Mouse (Mus musculus): ENCODE measurements around the gene Mprip.
A peak's percentile ranks its signal among the peaks of the same experiment; 100 is the strongest.

The Mprip gene

DNA sequence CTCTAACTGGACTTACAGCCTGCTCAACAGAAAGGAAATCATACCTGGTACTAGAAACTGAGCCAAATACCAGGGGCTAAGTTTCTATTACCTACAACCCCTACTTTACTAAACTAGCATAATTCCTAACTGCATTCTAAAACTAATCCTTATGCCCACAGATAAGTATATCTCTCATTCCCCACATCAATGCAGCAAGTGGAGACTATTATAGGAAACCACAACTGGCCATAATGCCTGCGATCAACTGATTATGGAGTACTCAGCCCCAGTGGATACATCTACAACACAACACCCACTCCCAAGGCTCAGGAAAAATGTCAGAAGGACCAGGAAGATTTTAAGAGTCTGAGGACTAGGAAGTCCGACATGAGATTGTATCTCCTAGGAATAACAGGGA, 7.6 kb upstream of the Mprip start:
- no peak for DNase-seq (ENCODE audit: low read depth, low spot score)

DNA sequence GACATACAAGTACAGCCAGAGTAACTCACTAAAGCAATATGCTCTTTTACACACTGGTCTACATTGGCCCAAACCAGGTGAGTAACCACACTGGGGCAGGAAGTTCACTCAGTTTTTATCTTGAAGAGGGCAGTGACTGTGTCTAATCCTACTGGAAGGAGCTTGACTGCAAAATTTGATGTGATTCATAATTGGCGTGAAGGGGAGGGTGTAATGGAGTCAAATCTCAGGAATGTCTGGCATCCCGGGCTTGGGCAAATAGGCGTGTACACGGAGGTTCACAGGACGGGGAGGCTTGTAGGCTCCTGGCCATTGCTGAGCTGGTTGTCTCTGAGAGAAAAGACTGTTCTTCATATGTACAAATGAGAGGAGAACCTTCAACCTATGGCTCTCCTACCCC, 5.8 kb upstream of the Mprip start:
- peak; percentile 35 for DNase-seq (ENCODE audit: low read depth, low spot score)

DNA sequence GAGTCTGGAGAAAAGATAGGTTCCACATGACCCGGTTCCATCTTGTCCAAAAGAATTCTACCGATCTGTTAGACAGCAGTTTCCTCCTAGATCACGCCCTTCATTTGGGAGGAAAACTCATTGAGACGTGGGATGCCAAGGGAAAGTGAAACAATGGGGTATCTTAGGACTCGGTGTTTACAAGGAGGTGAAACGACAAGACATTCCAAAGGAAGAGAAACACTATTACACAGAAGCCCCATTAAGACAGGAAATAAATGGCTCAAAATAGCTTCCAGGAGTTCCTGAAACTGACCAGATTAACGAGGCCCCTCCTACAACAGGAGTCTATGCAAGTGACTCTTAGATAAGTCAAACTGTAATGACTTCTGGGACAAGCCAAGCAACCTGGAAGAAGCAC, 5.1 kb upstream of the Mprip start:
- DNase-seq (ENCODE audit: low read depth, low spot score) = peak; percentile 34

DNA sequence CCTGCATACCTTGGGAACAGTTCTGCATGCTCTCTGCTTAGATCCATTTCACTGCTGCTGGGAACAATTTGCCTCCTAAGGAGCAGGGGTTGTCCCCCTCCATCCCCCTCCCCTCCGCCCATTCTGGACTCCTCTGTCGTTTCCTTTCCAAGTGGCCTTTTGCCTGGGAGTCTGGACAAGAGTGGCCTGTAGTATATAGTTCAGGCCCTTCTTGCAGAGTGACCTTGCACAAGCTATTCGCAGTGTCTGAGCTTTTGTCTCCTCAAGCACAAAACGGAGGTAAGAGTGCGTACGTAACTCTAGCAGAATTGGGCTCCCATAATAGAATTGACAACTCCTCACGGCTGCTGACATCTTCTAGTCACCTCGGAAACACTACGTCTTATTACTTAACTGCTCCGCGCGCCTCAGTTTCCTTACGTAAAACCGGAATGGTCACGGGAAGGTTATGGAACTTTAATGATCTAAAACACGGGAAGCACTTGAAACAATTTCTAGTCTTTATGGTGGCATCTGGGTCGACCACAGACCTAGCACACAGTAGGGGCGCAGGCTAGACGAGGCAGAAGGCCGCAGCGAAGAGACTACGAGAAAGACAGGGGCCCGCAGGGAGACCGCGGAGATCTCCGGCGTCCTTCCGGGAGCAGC, 620 bp downstream of the Mprip start:
- DNase-seq (ENCODE audit: low read depth, low spot score) = peak; percentile 12

- DNase-seq (ENCODE audit: low read depth, low spot score) = peak; percentile 98
Measured at GRCm38 (mm10) chr11:59662249-59662788, 1.2 kb downstream of the Mprip start.

DNA sequence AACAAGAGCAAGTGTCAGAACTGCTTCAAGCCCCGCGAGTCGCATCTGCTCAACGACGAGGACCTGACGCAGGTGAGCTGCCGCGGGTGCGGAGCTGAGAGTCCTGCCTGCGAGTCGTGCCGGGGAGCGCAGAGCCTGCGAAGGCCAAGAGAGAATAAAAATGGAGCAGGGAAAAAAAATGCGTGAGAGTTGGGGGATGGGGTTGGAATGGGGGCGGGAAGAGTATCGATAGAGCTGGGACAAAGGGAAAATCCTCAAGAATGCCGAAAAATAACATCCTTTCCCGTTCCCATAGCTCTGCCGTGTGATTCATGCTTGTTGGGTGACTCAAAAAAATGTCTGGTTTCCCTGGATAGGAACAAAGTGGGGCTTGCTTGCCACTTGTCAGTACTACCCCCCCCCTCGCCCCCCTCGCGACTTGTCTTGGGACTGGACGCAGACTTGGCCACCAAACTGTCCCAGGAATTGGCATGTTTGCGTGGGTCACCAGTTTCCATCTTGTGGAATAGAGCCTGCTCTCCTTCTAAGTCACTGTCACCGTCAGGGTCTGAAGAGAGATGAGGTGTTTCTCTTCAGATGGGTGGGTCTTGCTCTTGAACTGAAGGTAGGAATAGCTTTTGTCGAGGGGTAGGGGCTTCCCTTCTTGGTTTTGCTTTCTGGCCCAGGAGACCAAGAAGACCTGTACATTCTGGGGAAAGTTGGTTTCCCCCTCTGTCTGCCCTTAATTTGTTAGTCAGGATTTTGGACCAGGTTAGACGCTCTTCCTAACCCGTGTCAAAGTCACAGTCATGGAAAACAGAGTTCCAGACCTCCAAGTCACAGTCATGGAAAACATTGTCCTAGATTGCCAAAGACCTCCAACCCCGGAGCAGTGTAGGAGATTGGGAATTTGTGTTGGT, 2.0 kb downstream of the Mprip start:
- peak; percentile 47 for DNase-seq (ENCODE audit: low read depth, low spot score)

GRCm38 (mm10) chr11:59663776-59664320, 2.7 kb downstream of the Mprip start:
- no peak for DNase-seq (ENCODE audit: low read depth, low spot score)

- no peak for DNase-seq (ENCODE audit: low read depth, low spot score)
Measured at GRCm38 (mm10) chr11:59664818-59665217, 3.7 kb downstream of the Mprip start.

DNA sequence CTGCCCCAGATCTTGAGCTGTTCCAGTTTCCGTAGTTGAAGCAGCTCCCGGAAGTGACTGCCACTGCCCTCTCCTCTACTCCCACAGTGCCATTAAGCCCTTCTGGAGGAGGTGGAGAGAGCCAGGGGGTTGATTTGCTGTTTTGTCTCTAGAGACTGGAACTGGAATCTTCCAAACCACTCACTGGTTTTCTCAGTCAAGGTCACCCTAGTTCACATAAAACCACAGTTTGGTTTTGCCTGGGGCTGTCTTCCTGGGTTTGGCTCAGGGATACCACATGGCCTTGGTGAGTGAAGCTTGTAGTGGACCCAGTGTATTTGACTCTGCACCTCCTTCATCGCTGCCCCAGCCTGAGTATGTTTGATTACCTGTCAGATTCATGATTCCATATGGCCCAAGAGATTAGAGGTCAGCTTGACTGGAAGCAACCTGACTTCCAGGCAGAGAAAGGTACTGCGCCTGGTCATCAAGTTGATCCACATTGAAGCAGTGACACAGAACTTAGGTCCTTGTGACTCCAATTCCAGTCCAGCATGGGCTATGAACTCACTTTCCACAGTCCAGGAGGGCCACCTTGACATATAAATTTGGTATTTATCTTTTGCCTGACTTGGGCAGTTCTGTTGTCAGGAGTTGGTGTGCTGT, 10.1 kb downstream of the Mprip start:
- peak; percentile 82 for DNase-seq (ENCODE audit: low read depth, low spot score)

DNA sequence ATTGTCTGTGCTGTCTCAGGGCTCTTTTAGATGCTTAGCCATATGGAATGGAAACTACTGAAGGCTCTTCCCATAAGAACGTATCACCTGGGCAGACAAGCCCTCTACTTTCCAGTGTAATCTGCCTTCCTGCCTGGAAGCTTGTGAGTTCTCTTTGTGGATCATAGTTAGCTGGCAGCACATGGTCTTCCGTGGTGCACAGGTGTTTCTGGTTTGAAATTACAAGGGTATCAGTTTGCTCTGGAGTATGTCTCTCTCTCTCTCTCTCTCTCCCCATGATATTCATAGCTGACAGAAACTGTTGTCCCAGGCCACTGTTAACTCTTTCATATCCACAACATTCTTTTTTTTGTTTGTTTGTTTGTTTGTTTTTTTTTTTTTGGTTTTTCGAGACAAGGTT, 12.9 kb downstream of the Mprip start:
- no peak for DNase-seq (ENCODE audit: low read depth, low spot score)

DNA sequence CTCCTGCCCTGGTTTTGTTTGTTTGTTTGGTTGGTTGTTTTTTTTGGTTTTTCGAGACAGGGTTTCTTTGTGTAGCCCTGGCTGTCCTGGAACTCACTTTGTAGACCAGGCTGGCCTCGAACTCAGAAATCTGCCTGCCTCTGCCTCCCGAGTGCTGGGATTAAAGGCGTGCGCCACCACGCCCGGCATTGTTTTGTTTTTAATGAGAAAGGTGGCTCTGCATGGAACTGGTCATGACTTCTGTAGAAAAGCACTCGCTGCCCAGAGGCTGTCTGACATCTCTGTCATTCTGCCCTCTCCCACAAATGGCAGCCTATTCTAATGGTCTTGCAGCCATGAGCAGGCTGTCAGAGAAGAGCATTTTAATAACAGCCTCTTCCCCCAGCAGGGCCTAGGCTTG, 13.6 kb downstream of the Mprip start:
- DNase-seq (ENCODE audit: low read depth, low spot score) = peak; percentile 64

- no peak for DNase-seq (ENCODE audit: low read depth, low spot score)
Measured at GRCm38 (mm10) chr11:59677767-59678166, 16.7 kb downstream of the Mprip start.

- no peak for DNase-seq (ENCODE audit: low read depth, low spot score)
Measured at GRCm38 (mm10) chr11:59678693-59679092, 17.6 kb downstream of the Mprip start.

DNA sequence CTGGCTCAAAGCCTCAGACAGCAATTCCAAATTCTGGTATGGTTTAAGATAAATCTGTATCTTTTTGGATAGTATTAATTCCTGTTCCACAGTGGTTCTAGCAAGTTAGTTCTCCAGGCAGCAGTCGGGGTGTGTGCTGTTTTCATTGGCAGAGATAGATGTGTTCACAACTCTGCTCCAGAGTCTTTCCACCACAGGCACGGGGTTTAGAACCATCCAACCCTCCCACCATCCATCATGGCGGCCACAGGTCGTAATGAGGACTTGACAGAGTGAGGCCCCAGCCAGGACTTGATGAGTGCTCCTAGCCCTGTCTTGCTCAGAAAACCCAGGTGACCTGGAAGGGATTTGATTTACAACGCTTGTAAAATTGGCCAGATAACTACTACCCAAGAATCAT, 19.0 kb downstream of the Mprip start:
- DNase-seq (ENCODE audit: low read depth, low spot score) = no peak

GRCm38 (mm10) chr11:59684956-59685355, 23.9 kb downstream of the Mprip start:
- DNase-seq (ENCODE audit: low read depth, low spot score) = no peak

DNA sequence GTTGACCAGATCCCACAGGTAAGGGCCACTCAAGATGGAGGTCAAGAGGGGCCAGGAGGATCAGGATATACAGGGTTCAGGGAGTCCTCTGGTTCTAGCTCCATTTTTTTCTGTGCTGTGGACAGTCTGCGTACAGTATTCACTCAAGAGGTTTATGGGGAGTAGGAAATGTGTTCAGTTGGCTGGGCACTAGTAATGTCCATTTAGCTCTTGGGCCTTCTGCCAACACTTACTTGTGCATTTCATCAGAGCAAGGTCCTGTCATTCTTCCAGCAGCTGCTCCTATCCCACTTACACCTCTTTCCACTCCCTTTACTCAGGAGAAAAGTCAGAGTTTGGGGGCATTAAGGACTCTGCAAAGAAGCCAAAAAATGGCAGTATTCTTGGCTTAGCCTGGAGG, 33.4 kb downstream of the Mprip start:
- no peak for DNase-seq (ENCODE audit: low read depth, low spot score)

DNA sequence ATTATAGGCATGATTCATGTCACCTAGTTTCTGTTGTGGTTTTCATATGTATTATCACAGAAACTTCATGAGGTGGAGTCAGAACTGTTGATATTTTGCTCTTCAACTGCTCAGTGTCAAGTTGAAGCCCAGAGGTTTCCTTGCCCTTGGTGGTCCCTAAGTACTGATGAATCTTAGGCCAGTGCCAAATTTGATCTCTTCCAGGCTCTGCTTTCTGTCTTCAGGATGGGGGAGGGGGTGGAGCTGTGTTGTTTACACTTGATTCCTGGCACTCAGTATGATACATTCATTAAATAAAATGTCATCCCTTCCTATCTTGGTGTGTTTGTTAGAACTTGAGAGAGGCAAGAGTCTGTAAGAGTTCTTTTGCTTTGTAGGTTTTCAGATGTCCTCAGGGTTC, 34.4 kb downstream of the Mprip start:
- no peak for DNase-seq (ENCODE audit: low read depth, low spot score)

DNA sequence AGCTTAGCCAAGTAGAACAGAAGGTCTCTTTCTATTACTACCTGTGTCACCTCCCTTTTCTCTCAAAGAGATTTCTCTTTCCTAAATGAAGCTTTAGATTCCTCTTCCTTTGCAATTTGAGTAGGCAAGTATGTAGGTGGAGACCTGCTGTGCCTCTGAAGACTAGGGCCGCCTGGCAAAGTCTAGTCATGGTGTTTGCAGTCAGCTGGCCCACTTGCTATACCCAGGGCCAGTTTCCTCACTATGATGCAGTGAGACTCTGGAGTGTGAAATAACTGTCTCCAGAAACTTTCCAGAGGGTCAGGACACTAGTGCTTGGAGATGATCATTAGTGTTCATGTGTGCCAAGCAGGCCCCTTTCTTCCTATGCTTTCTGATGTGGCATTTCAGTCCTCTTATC, 36.5 kb downstream of the Mprip start:
- no peak for DNase-seq (ENCODE audit: low read depth, low spot score)

DNA sequence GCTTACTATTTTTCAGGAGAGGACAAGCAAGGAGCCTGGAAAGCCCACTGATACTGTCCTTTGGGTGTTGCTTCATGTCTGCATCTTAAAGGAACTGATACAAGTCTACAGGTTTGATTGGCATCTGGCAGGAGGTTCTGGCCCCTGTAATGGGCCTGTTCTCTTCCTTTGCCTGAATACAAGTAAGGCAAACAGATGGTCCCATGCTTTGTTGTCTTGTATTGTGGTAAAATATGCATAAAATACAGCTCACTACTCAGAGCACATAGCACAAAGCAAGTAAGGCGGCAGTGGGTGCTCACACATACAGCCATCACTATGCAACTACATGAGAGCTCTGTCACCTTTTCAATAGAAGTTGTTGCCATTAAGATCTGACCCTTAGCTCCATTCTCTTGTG, 39.7 kb downstream of the Mprip start:
- DNase-seq (ENCODE audit: low read depth, low spot score) = no peak

DNA sequence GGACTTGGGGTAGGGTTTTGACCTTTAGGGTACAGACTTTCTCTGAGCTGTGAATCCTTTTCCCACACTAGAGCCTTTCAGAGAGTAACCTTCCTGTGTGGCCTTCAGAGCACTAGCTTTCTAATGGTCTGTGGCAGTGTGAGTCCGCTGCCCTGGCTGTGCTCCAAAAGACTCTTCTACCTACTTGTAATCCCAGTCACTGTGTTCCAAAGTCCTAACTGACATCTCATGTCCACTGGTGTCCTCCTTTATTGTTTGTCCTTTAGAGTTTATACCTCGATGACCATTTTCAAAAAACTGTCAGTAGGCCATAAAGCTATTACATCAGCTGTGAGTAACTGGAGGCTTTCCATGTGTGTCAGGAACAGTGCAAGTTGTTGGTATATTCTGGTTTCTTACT, 44.0 kb downstream of the Mprip start:
- DNase-seq (ENCODE audit: low read depth, low spot score) = no peak

DNA sequence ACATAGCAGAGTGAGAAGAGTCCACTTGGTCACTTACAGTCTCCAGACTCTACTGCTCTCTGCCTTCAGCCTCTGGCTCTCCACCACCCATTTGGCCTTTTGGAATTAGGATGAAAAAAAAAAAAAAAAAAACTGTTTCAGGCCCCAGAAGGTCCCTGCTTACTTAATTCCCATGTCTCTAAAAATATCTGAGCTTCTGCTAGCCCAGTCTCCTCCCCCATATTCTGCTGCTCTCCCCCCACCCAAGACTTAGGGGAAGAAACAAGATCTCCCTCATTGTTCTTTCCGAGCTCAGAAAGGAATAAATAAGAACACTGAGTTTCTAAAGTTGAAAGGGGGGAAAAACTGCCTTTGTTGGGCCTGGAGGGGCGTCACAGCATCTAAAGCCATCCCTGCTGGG, 46.4 kb downstream of the Mprip start:
- no peak for DNase-seq (ENCODE audit: low read depth, low spot score)

Measured in ZHBTc4 (cell line).